Mouse (Mus musculus) urinary bladder, postnatal 25 days (tissue): ENCODE results near the gene Cpxm1.
A peak's percentile ranks its signal among the peaks of the same experiment; 100 is the strongest.
"Not testable (repeated sequence)": the region's sequence is repeated elsewhere in the genome, so short reads cannot be mapped to it uniquely, and the experiment has no call there.

ENCODE experiments used
- DNase-seq: peaks from one replicate; pipeline ENCODE4 v3.0.0; 2022; ENCODE audit warnings: low spot score

Gene Cpxm1

GRCm38 (mm10) chr2:130401891-130402290, 4.5 kb upstream of the Cpxm1 start:
- no peak for DNase-seq

- DNase-seq: no peak
Observed at GRCm38 (mm10) chr2:130400046-130400445, 2.7 kb upstream of the Cpxm1 start.

- DNase-seq: peak; percentile 35
Observed at GRCm38 (mm10) chr2:130398091-130398490, 717 bp upstream of the Cpxm1 start.

DNA sequence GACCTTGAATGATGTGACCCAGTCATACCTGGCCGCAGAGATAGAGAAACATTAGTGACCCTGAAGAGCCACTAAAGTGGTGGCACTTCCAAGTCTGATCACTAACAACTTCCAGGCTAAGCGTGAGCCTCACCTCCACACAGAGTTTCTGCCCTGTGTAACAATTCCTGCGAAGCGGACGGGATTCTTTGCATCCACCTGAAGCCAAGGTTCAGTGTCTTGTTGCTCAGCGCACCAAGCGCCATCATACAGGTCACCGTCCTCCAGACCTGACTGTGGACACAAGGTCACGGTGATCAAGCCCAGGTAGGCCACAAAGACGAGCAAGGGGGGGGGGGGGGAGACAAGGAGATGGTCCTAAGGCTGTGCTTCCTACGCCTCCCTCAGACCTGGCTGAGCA, 1.7 kb downstream of the Cpxm1 start:
- DNase-seq: no peak

- no peak for DNase-seq
Observed at GRCm38 (mm10) chr2:130392836-130393235, 4.5 kb downstream of the Cpxm1 start.

- no peak for DNase-seq
Observed at GRCm38 (mm10) chr2:130390993-130391625, 6.3 kb downstream of the Cpxm1 start.

- DNase-seq: no peak
Observed at GRCm38 (mm10) chr2:130388796-130389195, 8.6 kb downstream of the Cpxm1 start.

- no peak for DNase-seq
Observed at GRCm38 (mm10) chr2:130386212-130386611, 11.2 kb downstream of the Cpxm1 start.

DNA sequence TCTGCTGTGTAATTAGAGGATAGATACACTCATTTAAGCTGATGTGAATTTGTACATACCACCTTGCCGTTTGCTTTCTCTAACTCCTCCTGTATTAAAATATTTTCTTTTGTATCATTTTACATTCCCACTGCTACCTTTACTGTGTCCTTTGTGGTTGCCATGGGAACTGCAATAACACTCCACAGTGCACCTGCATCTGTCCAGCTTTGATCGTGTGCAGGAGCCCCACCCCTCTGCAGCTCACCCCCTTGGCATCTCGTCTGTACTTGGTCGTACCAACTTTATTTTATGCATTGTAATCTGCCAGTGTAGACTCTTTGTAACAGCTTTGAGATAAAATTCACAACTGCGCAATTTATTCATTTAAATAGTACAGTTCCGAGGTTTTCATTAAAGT, 13.5 kb downstream of the Cpxm1 start:
- DNase-seq: no peak

DNA sequence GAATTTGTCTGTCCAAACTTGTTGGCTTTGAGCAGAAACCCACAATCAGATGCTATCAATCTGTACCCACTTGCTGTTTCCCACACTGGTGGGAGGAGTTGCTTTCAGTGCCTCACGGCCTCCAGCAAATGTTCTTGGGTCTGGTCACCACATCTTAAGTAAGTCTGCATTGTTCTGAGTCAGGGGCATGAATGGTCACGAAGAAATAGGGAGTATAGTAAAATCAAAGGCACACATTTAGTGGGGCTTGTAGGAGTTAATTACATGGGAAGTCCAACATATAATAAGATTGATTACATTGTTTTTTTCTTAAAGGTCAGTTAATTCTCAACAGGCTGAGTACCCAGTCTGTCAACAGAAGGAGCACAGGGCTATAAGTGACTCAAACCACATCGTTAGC, 14.2 kb downstream of the Cpxm1 start:
- DNase-seq: no peak

DNA sequence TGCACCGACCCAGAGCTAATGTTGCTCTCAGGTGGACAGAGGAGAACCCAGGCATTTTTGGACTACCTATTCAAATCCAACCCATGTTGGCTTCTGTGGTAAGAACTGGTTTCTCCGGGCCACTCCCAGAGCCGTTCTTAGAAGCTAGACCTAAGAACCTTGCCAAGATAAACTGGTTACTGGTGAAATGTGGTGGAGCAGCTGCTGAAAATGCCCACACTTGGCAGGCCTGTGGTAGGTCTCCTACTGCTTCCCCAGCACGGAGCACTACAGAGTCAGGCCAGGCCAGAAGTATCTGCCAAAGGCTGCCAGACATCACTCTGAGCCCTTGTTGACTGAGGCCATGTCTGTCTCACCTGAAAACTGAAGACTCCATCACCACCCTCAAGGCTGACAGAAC, 22.4 kb downstream of the Cpxm1 start:
- DNase-seq: no peak

DNA sequence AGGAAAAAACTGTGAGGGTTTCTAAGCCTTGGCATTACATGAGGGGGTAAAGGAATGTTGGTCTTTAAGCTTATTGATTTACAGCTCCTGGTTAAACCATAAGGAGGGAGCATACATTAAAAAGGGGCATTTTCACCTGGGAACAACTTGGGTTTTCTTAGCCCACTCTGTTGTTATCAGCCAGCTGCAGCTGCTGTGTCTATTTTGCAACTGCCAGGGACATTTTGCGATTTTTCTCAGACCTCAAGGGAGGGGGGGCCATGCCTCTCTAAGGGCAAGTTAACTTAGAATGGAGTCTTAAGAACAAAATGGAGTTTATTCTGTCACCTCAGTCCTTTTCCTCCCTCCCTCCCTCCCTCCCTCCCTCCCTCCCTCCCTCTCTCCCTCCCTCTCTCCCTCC, 24.3 kb downstream of the Cpxm1 start:
- not testable (repeated sequence) for DNase-seq

GRCm38 (mm10) chr2:130367386-130367785, 30.0 kb downstream of the Cpxm1 start:
- no peak for DNase-seq

- DNase-seq: no peak
Observed at GRCm38 (mm10) chr2:130365211-130366094, 31.9 kb downstream of the Cpxm1 start.

- peak; percentile 42 for DNase-seq
Observed at GRCm38 (mm10) chr2:130362511-130363026, 34.8 kb downstream of the Cpxm1 start.

GRCm38 (mm10) chr2:130358852-130359251, 38.5 kb downstream of the Cpxm1 start:
- no peak for DNase-seq

DNA sequence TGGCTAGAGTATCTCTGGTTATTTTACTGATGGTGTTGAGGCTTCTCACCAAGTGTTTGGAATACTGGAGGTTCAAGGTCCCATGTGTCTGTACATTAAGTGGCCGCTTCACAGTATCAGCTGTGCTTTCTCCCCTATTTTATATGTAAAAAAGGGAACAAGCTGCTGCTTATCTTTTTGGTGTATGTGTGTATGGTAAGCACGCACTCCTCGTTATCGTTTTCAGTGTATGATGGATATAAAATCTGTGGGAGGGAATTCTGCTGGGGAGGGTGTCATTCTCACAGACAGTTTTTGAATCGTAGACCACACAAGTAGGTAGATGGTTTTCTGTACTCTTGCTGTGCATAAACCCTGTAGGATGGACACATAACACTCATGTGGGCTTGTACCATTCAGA, 39.8 kb downstream of the Cpxm1 start:
- no peak for DNase-seq

GRCm38 (mm10) chr2:130353889-130354288, 43.5 kb downstream of the Cpxm1 start:
- DNase-seq: no peak

DNA sequence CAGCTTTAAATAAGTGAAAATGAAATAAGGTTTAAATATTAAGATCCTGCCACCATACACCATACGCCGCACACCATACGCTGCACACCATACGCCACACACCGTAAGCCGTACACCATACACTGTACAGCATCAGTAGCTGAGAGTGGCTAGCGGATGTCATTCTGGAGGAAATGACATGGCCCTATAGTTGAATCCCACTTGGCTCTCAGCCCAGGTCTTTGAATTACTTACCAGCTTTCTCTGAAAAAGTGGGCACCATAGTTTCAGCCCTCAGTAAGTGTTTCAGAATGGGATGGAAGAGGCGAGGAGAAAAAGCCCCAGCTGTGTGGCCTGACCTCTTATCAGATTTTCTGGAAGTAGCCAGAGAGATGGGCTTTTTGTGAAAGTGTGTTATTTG, 44.0 kb downstream of the Cpxm1 start:
- no peak for DNase-seq

DNA sequence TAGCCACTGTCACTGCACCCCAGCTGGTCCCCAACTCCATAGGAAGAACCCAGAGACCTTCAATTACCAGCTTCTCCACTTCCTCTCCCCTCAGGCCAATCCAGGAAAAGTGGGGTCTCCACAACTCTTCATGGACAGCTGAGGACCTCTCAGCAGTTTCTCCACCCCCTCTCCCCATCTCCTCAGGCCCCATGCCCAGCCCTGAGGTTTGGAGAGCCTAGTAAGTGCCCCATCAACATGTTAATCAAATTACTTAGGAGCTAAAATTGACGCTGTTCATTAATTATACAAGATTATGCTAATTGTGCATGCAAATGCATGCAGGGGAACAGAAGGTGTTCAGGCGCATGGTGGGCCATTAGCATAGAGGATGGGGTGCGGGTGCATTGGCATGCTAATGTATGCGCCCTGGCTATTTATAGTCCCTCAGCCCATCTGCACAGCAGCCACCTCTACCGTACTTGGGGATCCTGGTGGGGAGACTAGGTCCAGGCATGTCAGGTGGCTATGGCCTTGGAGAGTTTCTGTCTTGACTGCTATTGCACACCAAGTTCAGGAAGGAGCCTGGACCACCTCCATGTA, 45.5 kb downstream of the Cpxm1 start:
- no peak for DNase-seq

DNA sequence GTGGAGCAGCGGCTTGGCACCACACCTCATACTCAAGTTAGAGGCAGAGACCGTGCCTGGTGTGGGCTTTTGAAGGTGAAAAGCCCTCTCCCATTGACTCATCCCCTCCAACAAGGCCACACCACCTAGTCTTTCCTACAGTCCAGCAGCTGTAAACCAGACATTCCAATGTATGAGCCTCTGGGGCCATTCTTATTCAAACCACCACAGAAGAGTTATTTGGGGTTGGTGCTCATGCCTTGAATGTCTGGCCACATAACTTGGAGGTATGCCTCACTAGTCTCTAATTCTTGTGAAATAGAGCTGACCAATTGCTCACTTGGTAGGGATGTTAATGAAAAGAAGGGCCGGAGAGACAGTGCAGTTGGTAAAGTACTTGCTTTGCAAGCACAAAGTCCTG, 47.0 kb downstream of the Cpxm1 start:
- no peak for DNase-seq

DNA sequence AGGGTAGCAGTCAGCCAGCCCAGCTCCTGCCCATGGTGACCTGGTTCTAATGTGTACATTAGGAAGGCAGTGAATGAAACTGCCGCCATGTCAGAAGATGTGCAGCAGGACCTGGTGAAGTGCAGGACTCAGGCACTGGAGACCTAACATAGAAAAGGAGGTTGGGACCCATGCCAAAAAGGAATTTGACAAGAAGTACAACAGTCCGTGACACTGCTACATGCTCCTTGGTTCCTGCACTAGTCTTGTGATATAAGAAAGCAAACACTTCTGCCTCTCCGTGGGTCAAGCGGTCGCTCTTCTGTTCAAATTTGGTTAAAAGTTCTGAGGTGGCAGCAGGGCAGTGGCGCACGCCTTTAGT, 56.2 kb downstream of the Cpxm1 start:
- no peak for DNase-seq
